Mouse (Mus musculus) heart, postnatal 0 days (tissue): ENCODE data around the gene Dner. TPM values are rescaled to one million over a fixed set of nuclear protein-coding genes. Genes with fewer than 3 reads are reported as not detected.

Source experiments
- ATAC-seq: fragments of 200-750 bp; cut with Nextera tagmentation; 2 replicates; pipeline ENCODE4 v1.8.0; 2017; ENCODE audit warnings: low read depth, moderate number of reproducible peaks, moderate library complexity; ENCODE audit not compliant: insufficient read depth
- DNase-seq: peaks from one replicate; pipeline ENCODE4 v3.0.0-alpha.2; 2016; ENCODE audit warnings: low spot score
- H3K27ac ChIP-seq: fragments of 300-500 bp; sonication (generic); 2 replicates; pipeline ENCODE4 v1.5.1; 2014; ENCODE audit warnings: low read depth, mild to moderate bottlenecking
- H3K27me3 ChIP-seq: fragments of 300-500 bp; sonication (generic); 2 replicates; pipeline ENCODE4 v1.6.1; 2014; ENCODE audit warnings: low read length, mixed read lengths; ENCODE audit not compliant: control insufficient read depth, insufficient read depth
- H3K36me3 ChIP-seq: fragments of 300-500 bp; sonication (generic); replicated peaks from 2 replicates; pipeline ENCODE4 v1.6.1; 2014; ENCODE audit warnings: low read length, mixed read lengths; ENCODE audit not compliant: control insufficient read depth, insufficient read depth
- H3K4me1 ChIP-seq: fragments of 300-500 bp; sonication (generic); 2 replicates; pipeline ENCODE4 v1.6.1; 2014; ENCODE audit warnings: antibody characterized with exemption; ENCODE audit not compliant: control insufficient read depth, insufficient read depth
- H3K4me2 ChIP-seq: fragments of 300-500 bp; sonication (generic); 2 replicates; pipeline ENCODE4 v1.6.1; 2014; ENCODE audit warnings: low read depth, mild to moderate bottlenecking, low read length, moderate library complexity
- H3K4me3 ChIP-seq: fragments of 300-500 bp; sonication (generic); 2 replicates; pipeline ENCODE4 v1.5.1; 2014; ENCODE audit warnings: low read depth, low read length
- H3K9ac ChIP-seq: fragments of 300-500 bp; sonication (generic); replicated peaks from 2 replicates; pipeline ENCODE4 v1.6.1; 2014; ENCODE audit warnings: low read depth, low read length, mixed read lengths
- H3K9me3 ChIP-seq: fragments of 300-500 bp; sonication (generic); replicated peaks from 2 replicates; pipeline ENCODE4 v1.6.1; 2016; ENCODE audit warnings: low read length; ENCODE audit not compliant: control insufficient read depth
- CTCF ChIP-seq: IDR thresholded peaks from 2 replicates; pipeline ENCODE4 v1.5.1; 2016; ENCODE audit warnings: antibody characterized with exemption, control low read depth, low read depth
- EP300 ChIP-seq: IDR thresholded peaks from 2 replicates; pipeline ENCODE4 v1.6.1; 2016; ENCODE audit warnings: antibody characterized with exemption, low read depth
- WGBS: fragments of 180-500 bp; shearing (Covaris S2); extraction: QIAGEN DNeasy Blood & Tissue Kit; methylation state at CpG from one replicate; pipeline ENCODE4 v1.1.7; 2014; 5-methylcytosine and 5-hydroxymethylcytosine counted together
- polyA plus RNA-seq: library from polyadenylated mRNA; unstranded; fragments of >200 nt; fragmentation: Nextera tagmentation; extraction: Ambion mirVana; gene quantifications from 2 replicates; pipeline ENCODE4 v1.2.1, GENCODE M21; 2015
- total RNA-seq: library from RNA; depleted of rRNA; stranded (reverse); fragments of >200 nt; gene quantifications from 2 replicates; pipeline ENCODE4 v1.2.3, GENCODE M21; 2014; ENCODE audit warnings: low replicate concordance

The Dner gene
- total and polyA plus RNA-seq, 2 experiments from 2014 or later = 0.19 to 0.76 TPM

DNA sequence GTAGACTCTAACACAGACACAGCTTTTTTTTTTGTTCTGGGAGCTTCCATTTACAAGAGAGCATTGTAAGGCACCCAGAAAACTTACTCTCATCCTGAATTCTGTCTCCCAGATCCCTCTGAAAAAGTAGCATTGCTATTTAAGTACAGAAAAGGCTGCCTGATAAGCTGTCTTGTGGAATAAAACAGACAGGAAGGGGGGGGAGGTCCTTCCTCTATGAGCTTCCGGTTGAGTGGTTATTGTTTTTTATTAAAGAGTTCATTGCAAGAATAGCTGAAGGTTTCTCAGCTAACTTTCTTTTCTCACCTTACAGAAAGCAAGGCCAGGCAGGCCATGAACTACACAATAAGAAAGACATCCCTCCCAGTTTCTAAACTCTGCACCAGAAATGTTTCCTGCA lies 77.9 kb downstream of the Dner start:
- Histone ChIP-seq H3K4me3 (no peak overlapping the region), H3K27me3 (no peaks in the 10 kb centered on the region), H3K9me3 (no peaks in the 10 kb centered on the region), H3K27ac (no peak overlapping the region), H3K4me1 (no peaks in the 10 kb centered on the region), H3K36me3 (no peaks in the 10 kb centered on the region), H3K9ac (no peak overlapping the region), H3K4me2 (no peak overlapping the region)
- ATAC-seq (no peak), DNase-seq (no peak)
- 48% methylated on average over 1 of the region's 1 CpGs for WGBS
- TF ChIP-seq CTCF (no peak), EP300 (no peak)

DNA sequence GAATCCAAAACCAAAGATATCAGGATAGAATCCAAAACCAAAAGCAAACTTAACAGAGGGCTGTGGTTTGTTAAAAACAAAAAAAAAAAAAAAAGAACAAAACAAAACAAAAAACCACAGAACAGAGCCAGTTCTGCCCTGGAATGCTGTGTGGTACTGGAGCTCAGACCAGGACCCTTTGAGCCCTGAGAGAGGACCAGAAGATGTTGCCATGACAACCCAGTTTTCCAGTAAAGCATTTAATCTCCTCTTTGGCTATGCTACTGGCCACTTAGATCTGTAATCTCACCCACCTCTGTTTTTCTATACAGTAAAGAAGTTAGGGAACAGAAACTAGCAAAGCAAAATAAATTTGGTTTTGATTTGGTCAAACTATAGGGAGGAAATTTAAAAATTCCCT lies 79.9 kb downstream of the Dner start:
- Histone ChIP-seq H3K36me3 (no peaks in the 10 kb centered on the region), H3K27me3 (no peaks in the 10 kb centered on the region), H3K4me1 (no peaks in the 10 kb centered on the region), H3K9ac (no peak overlapping the region), H3K27ac (no peak overlapping the region), H3K9me3 (no peaks in the 10 kb centered on the region), H3K4me2 (no peak overlapping the region), H3K4me3 (no peak overlapping the region)
- no peak for ATAC-seq
- no peak for DNase-seq
- TF ChIP-seq CTCF = no peak
- no peak for TF ChIP-seq EP300

DNA sequence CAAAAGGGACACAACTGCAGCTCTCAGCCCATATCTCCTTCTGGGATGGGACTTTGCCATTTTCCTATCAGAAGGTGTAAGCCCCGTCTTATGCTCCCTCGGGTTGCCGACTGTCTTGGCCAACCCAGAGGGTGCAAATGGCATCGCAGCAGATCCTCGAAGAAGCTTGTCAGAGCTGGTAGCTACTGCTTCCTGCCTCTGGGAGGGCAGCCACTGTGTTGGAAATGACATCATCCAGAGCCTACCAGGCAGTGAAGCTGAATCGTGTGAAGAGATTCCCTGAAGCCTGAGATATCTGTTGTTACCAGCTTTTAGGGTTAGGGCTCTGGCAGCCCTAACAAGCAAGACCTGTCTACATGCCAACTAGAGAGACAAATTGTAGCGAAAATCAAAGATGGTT lies 81.4 kb downstream of the Dner start:
- no peak overlapping the region for H3K4me2 ChIP-seq
- no peak overlapping the region for H3K27ac ChIP-seq
- H3K4me1 ChIP-seq = no peaks in the 10 kb centered on the region
- ATAC-seq (no peak), DNase-seq (no peak)
- no peaks in the 10 kb centered on the region for H3K27me3 ChIP-seq
- H3K9ac ChIP-seq = no peak overlapping the region
- TF ChIP-seq EP300 (no peak), CTCF (no peak)
- H3K9me3 ChIP-seq = no peaks in the 10 kb centered on the region
- no peaks in the 10 kb centered on the region for H3K36me3 ChIP-seq
- 37% methylated on average over 7 of the region's 7 CpGs for WGBS
- H3K4me3 ChIP-seq = no peak overlapping the region

DNA sequence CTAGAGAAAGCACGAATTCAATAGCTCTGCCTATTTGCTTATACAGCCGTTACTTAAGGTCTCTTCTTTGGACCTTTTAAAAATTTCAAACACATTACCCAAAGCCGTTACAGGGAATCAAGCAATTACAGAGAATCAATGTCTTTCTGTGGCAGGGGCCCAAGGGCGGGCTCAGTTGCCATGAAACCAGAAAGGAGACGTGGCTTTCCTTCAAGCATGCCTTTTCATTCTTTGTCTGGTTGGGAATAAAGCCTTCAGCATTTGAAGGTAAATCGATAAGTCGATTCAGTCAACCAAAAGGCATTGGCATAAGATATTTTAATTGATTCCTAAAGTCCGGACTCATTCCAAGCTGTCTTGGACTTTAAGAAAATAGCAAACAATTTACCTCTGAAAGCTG lies 82.9 kb downstream of the Dner start:
- no peak overlapping the region for H3K9ac ChIP-seq
- H3K4me2 ChIP-seq = no peak overlapping the region
- no peaks in the 10 kb centered on the region for H3K36me3 ChIP-seq
- no peaks in the 10 kb centered on the region for H3K27me3 ChIP-seq
- H3K4me3 ChIP-seq = no peak overlapping the region
- TF ChIP-seq CTCF (no peak), EP300 (no peak)
- no peak overlapping the region for H3K27ac ChIP-seq
- ATAC-seq (no peak), DNase-seq (no peak)
- WGBS = 86% methylated on average over 8 of the region's 8 CpGs
- H3K4me1 ChIP-seq = no peaks in the 10 kb centered on the region
- no peaks in the 10 kb centered on the region for H3K9me3 ChIP-seq

DNA sequence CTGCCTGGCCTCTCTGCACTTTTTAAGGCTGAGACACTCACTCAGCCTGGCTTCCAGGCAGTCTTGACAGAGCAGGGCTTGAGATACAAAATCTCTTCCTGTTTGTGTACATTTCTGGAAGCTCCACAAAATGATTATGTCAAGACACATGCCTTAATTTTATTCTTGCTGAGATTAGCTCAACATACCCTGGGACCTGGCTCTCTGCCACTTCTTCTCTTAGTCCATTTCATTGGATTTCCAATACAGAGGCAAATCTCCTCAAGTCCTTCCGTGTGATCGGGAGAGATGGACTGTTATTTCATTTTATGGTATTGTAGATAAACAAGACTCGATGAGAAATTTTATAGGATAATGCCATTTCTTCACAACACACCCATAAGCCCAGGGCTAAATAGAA lies 84.7 kb downstream of the Dner start:
- Histone ChIP-seq H3K9me3 (no peaks in the 10 kb centered on the region), H3K27ac (no peak overlapping the region), H3K4me3 (no peak overlapping the region), H3K4me2 (no peak overlapping the region), H3K9ac (no peak overlapping the region), H3K4me1 (no peaks in the 10 kb centered on the region), H3K36me3 (no peaks in the 10 kb centered on the region), H3K27me3 (no peaks in the 10 kb centered on the region)
- ATAC-seq (no peak), DNase-seq (no peak)
- WGBS = 57% methylated on average over 3 of the region's 3 CpGs
- no peak for TF ChIP-seq CTCF
- no peak for TF ChIP-seq EP300

DNA sequence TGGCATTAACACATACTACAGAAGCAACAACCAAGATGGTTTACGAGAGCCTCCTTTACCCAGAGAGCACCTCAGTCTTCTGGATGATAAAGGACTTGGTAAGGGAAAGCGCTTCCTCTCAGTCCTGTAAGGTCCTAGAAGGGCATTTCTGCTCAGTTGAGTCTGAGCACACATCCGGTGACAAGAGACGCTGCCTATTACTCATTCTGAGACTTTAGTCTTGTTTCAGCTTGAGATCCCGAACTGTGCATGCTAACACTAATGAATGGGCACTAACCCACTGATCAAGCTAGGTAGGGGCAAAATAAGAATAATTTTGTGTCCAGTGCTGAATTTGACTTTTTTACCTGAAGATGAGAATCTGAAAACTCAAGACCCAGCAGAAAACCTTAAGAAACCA lies 97.0 kb downstream of the Dner start:
- H3K4me3 ChIP-seq = no peak overlapping the region
- H3K27me3 ChIP-seq = no peaks in the 10 kb centered on the region
- no peak overlapping the region for H3K9ac ChIP-seq
- H3K4me2 ChIP-seq = no peak overlapping the region
- H3K27ac ChIP-seq = no peak overlapping the region
- H3K4me1 ChIP-seq = no peaks in the 10 kb centered on the region
- 76% methylated on average over 5 of the region's 5 CpGs for WGBS
- no peaks in the 10 kb centered on the region for H3K9me3 ChIP-seq
- H3K36me3 ChIP-seq = no peaks in the 10 kb centered on the region
- DNase-seq = no peak
- no peak for ATAC-seq
- TF ChIP-seq CTCF = no peak
